Mouse (Mus musculus): ENCODE measurements at regions not wholly inside any gene's neighbourhood (a gene's known extent, or its start where the extent isn't known, plus 50 kb on each side); places are given as distances from the start of the nearest gene placed in this dataset.

DNA sequence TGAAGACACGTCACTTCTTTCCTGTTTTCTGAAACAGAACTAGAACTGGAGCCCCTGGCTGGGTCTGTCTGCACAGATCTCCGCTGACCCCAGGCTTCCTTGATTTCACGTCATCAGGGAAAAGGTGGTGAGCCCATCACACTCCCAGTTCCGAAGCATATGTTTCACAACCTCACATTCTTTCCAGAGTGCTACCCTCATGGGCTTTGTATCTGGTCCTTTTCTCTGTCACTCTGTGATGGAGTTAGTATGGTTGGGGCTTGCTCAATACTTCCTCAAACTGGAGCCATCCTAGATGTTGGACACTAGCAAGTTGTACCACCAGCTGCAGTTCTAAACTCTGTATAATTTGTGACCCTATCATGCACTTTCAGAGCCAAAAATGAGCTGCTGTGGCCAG is 125.8 kb upstream of the Cox10 start:
- TF ChIP-seq CTCF (conservative IDR thresholded peaks at IDR 0.05; ENCODE audit: insufficient read depth, insufficient read length, low read depth, low read length) (no peak), POLR2A (IDR thresholded peaks at IDR 0.05; ENCODE audit: low read depth, low read length) (no peak)
